Mouse (Mus musculus): ENCODE data around the gene Clec2l.
"Not testable (repeated sequence)": the region's sequence is repeated elsewhere in the genome, so short reads cannot be mapped to it uniquely, and the experiment has no call there.

The Clec2l gene

DNA sequence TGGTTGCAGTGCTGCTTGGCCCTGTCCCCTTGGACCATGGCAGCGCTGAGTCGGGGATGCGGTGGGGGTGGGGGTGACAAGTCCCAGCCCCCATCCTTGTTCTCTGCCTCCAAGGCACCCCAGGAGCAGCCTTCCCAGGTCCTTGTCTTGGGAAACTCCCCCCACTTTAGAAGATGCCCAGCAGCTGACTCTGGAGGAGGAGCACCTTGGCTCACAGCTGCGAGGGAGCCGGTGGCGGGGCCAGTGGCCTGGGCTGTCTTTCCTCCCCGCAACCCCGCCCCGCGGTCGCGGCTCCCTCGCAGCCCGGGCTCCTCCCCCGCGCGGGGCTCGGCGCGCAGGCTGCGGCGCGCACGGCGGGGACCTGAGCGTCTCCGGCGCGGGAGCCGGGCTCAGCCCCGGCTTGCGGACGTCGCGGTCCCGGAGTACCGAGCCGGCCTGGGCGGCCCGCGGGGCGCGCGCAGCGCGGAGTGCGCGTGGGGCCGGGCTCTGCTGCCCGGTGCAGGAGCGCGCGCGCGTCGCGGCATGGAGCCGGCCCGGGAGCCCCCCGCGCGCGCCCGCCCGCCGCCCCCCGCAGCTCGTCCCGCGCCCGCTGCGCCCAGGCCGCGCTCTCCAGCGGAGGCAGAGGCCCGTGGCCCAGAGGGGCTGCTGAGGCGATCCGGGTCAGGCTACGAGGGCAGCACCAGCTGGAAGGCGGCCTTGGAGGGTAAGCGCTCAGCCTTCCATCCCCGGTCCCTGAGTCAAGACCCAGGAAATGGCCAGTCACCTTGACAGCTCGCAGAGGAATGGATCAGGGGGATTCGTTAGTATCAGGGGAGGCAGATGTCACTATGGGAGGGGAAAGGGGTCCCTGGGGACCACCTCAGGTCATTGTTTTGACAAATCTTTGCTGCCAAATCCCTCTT is at the start of gene Clec2l:
TSS of gene Clec2l (plus strand) at position 356 of the 902 bp plus-strand sequence.
- peak; percentile 80 to 85 for DNase-seq

GRCm38 (mm10) chr6:38622406-38622805 is 40.5 kb upstream of the Clec2l start:
- no peak for DNase-seq

- no peak for DNase-seq
Observed at GRCm38 (mm10) chr6:38623457-38623856, 39.4 kb upstream of the Clec2l start.

DNA sequence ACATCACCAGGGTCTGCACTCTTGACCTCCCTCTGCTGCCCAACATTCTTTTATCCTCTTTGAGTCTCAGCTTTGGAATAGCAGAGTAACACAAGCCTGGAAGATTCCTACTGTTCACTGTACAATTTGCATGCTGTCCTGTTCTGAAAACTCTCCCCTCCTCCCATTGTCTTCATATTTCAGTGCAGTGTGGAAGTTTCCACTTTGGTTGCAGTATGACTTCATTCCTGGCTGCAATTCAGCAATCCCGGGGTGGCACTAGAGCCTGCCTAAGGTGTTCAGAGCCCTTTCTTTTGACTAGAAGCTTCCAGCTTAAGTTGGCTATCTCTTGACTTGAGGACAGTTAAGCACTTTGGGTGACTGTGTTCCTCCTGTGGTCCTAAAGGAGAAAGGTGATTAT is 38.4 kb upstream of the Clec2l start:
- peak; percentile 68 to 71 for DNase-seq

DNA sequence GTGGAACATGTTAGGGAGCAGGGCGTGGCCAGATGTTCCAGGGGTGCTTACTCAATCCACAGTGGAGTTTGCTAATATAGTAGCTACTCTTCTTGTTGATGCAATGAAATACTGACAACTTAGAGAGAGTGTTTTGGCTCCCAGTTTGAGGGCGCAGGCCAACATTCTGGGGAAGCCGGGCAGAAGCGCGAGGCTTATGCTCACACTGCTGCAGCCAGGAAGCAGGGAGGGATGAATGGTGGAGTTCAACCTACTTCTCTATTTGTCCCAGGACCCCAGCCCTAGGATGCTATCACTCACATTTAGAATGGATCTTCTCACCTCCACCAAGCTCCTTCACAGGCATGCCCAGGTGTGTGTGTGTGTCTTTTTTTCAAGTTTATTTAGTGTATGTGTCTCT is 36.8 kb upstream of the Clec2l start:
- no peak for DNase-seq

GRCm38 (mm10) chr6:38627081-38627480 is 35.8 kb upstream of the Clec2l start:
- no peak for DNase-seq

DNA sequence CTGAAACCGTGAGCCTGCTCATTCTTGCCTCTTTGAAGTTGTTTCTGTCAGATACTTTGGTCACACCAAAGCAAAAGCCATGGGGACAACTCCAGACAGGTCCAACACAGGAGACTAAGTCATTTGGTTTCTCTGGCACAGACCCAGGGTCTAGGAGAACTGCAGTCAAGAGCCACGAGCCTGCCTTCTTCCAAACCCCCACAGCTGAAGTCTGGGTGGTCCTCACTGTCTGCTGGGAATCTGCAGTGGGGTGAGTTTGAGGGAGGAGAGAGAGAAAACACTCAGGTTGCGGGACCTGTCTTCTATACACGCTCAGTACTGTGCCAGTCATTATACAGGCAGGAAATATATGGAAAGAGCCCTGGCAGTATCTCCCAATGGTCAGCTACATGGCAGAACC is 35.4 kb upstream of the Clec2l start:
- DNase-seq = no peak

GRCm38 (mm10) chr6:38629556-38629955 is 33.3 kb upstream of the Clec2l start:
- no peak for DNase-seq

DNA sequence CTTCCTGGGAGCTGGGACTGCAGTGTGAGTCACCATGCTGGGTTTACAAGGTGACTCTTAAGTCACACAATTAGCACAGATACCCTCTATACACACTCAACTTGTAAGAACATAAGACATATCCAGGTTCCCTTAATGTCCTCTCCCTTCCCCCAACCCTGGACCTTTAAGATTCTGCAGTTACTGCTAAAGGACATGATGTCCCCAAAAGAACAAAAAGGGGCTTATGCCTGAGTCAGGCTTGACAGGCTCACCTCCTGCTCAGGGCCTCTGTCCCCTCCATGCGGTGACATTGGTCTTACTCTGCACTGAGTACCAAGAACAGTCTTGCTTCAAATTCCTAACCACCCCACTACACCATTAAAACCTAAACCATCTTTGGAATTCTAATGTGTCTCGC is 30.0 kb upstream of the Clec2l start:
- DNase-seq = no peak

DNA sequence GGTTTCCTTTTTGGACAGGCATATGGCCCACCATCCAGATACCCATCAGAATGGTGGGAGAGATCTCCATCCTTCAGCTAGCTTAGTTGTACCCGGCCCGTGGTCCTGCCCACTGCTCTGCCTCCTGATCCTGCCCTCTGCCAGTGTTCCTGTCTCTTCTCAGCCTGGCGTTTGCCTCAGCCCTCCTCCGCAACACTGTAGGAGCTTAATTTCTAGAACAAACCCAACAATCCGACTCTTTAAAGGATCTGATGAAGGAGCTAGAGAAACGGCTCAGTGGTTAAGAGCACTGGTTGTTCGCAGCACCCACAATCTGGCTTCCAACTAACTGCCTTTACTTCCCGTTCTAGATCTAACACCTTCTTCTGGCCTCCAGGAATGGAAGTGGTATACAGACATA is 28.4 kb upstream of the Clec2l start:
- no peak for DNase-seq

DNA sequence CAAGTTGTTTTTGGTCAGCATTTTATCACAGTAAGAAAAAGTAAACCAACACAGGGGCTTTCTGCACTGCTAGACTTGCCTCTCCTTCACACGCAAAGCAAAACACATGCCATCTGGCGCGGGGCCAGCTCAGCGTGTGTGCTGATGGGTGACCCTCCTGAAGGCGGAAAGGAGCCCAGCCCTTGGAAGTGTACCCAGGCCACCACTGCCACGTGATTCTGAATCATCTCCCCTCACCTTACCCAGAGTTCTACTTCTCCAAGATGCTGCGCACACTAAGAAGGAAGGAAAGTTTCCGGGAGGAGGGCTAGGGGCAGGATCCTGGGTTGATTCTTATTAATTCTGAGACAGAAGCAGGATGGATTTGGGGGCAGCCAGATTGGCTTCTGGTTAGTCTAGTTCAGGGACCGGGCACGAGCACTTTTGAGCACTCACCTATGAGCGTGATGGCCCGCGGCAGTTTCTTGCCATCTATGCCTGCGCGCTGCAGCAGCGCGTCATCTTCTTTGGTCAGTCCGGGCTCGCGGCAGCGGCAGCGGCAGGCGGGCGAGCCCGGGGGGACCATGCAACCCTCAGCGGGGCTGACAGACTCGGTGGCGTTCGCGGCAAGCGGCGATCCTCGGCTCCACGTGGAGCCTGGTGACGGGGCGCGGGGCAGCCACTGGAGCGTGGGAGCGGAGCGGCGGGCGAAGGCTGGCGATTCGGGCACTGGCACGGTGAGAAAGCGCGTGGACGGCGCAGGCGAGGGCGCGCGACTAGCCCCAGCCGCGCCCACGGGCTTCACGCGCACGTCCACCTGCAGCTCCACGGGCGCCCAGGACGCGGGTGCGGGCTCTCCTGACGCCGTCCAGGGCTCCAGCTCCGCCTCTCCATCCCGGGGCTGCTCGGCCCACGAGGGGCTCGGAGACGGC is 26.7 kb upstream of the Clec2l start:
- DNase-seq = peak; percentile 22 to 52

- DNase-seq = peak; percentile 39 to 42
Observed at GRCm38 (mm10) chr6:38636852-38637618, 25.8 kb upstream of the Clec2l start, which contains the start of gene Klrg2. Gene Klrg2, minus strand, starts transcription at chr6:38637242.

DNA sequence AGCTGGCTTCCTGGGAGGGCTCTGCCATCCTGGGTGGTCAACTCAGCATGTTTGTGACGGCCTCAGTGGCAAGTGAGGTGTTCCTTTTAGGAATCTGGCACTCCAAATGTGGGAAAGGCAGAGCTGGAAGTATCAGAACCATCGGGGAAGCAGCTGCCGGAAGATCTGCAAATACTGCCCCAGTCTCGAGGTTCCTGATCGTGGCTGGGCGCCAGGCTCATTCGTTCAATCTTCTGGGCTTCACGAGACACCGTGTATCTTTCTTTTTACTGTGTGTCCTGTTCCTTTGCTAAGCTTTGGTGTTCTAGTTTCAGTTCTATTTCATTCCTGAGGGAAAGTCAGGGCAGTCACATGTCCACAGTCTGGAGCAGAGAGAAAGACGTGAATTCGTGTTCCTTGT is 22.5 kb upstream of the Clec2l start:
- no peak for DNase-seq

DNA sequence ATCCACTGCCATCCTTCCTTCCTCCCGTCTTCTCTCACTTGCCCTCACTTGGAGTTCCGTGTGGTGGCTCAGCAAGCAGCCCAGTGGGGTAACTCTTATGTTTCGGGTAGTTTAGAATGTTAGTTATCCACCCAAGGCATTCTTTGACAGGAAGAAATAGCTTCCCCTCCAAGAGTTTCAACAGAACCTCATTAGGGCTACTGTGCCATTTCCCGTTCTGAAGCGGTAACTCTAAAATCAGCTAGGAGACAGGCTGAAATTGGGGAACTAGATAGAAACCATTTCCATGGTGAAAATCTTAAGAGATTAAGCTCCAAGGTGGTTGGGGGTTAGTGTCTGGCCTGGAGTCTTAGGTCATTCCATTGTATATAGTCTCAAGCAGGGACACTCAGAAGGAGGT is 21.6 kb upstream of the Clec2l start:
- no peak for DNase-seq

DNA sequence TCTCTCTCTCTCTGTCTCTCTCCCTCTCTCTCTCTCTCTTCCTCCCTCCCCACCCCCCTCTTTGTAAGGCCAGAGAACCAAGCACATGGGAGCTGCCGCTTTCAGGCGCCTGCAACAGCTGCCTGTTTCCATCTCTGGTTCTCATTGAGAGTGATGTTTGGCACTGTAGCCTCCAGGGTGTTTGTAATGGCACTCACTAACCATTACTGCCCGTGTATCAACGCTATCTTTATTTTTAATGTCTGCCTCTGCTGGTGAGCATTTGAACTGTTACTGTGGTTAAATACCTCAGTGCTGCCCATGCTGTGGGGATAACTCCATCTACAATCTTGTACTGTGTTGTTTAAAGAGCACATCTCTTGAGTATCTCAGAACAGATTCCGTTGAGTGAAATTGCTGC is 21.2 kb upstream of the Clec2l start:
- DNase-seq = no peak

- DNase-seq = no peak
Observed at GRCm38 (mm10) chr6:38642593-38642992, 20.3 kb upstream of the Clec2l start.

GRCm38 (mm10) chr6:38643039-38643438 is 19.8 kb upstream of the Clec2l start:
- DNase-seq = no peak

DNA sequence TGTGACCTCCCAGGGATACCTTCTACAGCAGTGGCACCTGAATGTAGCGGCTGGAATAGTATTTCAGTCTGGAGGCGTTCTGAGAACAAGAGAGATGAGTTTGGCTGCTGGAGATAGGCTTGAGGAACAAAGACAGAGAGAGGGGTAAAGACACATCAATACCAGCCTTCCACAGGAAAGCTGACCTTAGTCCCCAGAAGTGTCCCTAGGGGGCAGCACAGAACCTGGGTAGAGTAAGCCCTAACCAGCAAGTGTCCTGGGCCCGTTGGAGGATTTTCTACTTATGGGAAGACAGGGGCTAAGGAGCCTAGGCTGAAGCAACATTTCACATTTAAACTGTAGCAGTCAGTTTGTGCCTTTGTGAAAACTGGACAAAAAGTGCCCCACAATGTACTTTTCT is 13.3 kb upstream of the Clec2l start:
- DNase-seq = peak in 1 of 2 experiments; percentile 23

GRCm38 (mm10) chr6:38650263-38650937 is 12.5 kb upstream of the Clec2l start:
- DNase-seq = peak; percentile 70 to 76

DNA sequence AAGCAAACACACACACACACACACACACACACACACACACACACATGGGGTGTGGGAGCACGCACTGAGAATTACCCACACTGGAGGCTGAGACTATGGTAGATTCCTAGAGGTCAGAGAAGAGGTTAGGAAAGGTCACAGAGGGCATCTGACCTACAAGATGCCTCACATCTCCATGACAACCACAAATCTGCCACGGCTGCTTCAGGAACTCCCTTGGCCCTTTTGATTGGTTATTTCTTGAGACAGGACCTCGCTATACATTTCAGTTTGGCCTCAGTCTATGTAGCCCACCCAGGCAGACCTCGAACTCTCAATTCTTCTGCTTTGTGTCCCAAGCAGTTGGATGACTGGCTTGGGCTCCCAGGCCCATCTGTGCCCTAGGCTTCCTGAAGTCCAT is 1.2 kb upstream of the Clec2l start:
- no peak for DNase-seq

DNA sequence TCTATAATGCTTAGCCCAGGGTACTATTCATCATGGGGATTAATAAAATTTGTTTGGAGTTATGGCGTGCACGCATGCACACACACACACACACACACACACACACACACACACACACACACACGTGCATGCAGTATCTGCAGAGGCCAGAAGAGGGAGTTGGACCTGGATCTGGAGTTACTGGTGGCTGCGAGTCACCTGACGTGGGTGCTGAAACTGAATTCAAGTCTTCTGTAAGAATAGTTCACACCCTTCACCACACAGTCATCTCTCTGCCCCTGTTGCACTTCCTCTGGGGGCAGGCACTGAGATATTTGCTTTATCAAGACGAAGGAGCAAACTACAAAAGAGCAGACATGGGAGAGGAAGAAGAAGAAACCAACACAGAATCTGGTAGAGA is 6.7 kb downstream of the Clec2l start:
- DNase-seq = no peak

- DNase-seq = not testable (repeated sequence)
Observed at GRCm38 (mm10) chr6:38670488-38670887, 7.6 kb downstream of the Clec2l start.

Data from cerebellum, adult 18-20 months (tissue).